Mouse (Mus musculus) left cerebral cortex, adult 9 months (tissue): ENCODE results near the gene Glyat.
A peak's percentile ranks its signal among the peaks of the same experiment; 100 is the strongest.
"Not testable (repeated sequence)": the region's sequence is repeated elsewhere in the genome, so short reads cannot be mapped to it uniquely, and the experiment has no call there.

Source experiments
- DNase-seq, 2 experiments: peaks; one replicate each; pipeline ENCODE4 v3.0.0; 2022; ENCODE audit warnings: low spot score in 2 of 2

The Glyat gene

GRCm38 (mm10) chr19:12633176-12633575, at the start of gene Glyat:
Glyat (plus strand) TSS chr19:12633308.
- DNase-seq, result no peak

GRCm38 (mm10) chr19:12585310-12585709, 47.8 kb upstream of the Glyat start:
- no peak for DNase-seq

- peak; percentile 27 to 86 for DNase-seq
Observed at GRCm38 (mm10) chr19:12591908-12592307, 41.2 kb upstream of the Glyat start.

- no peak for DNase-seq
Observed at GRCm38 (mm10) chr19:12595135-12595529, 38.0 kb upstream of the Glyat start.

GRCm38 (mm10) chr19:12595530-12596289, 37.4 kb upstream of the Glyat start:
- peak; percentile 22 to 52 for DNase-seq

- DNase-seq, result peak in 1 of 2 experiments; percentile 25
Observed at GRCm38 (mm10) chr19:12596290-12597072, 36.6 kb upstream of the Glyat start.

GRCm38 (mm10) chr19:12597073-12597405, 36.1 kb upstream of the Glyat start:
- peak in 1 of 2 experiments; percentile 30 for DNase-seq

- DNase-seq, result no peak
Observed at GRCm38 (mm10) chr19:12598674-12599073, 34.4 kb upstream of the Glyat start.

- DNase-seq, result no peak
Observed at GRCm38 (mm10) chr19:12599674-12600073, 33.4 kb upstream of the Glyat start, which contains the start of gene Gm4952. Gm4952 (plus strand) TSS chr19:12599974.

GRCm38 (mm10) chr19:12600684-12601480, 32.2 kb upstream of the Glyat start:
- no peak for DNase-seq

GRCm38 (mm10) chr19:12608336-12608735, 24.8 kb upstream of the Glyat start:
- DNase-seq, result no peak

- no peak for DNase-seq
Observed at GRCm38 (mm10) chr19:12613646-12614045, 19.5 kb upstream of the Glyat start.

- DNase-seq, result no peak
Observed at GRCm38 (mm10) chr19:12634259-12634658, 1.2 kb downstream of the Glyat start.

GRCm38 (mm10) chr19:12634963-12635362, 1.9 kb downstream of the Glyat start:
- no peak for DNase-seq

GRCm38 (mm10) chr19:12636863-12637262, 3.8 kb downstream of the Glyat start:
- DNase-seq, result no peak

GRCm38 (mm10) chr19:12638049-12638448, 4.9 kb downstream of the Glyat start:
- DNase-seq, result no peak

GRCm38 (mm10) chr19:12649511-12649910, 16.4 kb downstream of the Glyat start:
- DNase-seq, result no peak

GRCm38 (mm10) chr19:12666156-12666555, 33.0 kb downstream of the Glyat start:
- DNase-seq, result no peak

- DNase-seq, result not testable (repeated sequence)
Observed at GRCm38 (mm10) chr19:12668601-12669000, 35.5 kb downstream of the Glyat start.

- no peak for DNase-seq
Observed at GRCm38 (mm10) chr19:12670139-12670538, 37.0 kb downstream of the Glyat start, which contains the start of gene Olfr1442. Olfr1442 (plus strand) TSS chr19:12670439.

- no peak for DNase-seq
Observed at GRCm38 (mm10) chr19:12671051-12671450, 37.9 kb downstream of the Glyat start.

- no peak for DNase-seq
Observed at GRCm38 (mm10) chr19:12677812-12678211, 44.7 kb downstream of the Glyat start, which contains the start of gene Olfr1443. Olfr1443 (plus strand) TSS chr19:12678112.
